Mouse (Mus musculus): ENCODE results near the gene Ager. TPM values are rescaled to one million over a fixed set of nuclear protein-coding genes. Genes with fewer than 3 reads are reported as not detected.

Gene Ager
- total RNA-seq (2014; fragmentation: Nextera tagmentation) (1.3 and 1.9 TPM in 2 replicates), total RNA-seq (2017) (1.3 and 2.0 TPM in 2 replicates)

- ATAC-seq (replicated peaks; ENCODE audit: poor library complexity, severe bottlenecking), result peak; percentile 65
These were observed at the start of gene Ager for GRCm38 (mm10) chr17:34597566-34598095. Gene Ager (plus strand): TSS chr17:34597862.

GRCm38 (mm10) chr17:34549156-34549555 lies 48.5 kb upstream of the Ager start:
- ATAC-seq (replicated peaks; ENCODE audit: poor library complexity, severe bottlenecking), result no peak

GRCm38 (mm10) chr17:34549843-34550242 lies 47.8 kb upstream of the Ager start:
- ATAC-seq (replicated peaks; ENCODE audit: poor library complexity, severe bottlenecking), result no peak

DNA sequence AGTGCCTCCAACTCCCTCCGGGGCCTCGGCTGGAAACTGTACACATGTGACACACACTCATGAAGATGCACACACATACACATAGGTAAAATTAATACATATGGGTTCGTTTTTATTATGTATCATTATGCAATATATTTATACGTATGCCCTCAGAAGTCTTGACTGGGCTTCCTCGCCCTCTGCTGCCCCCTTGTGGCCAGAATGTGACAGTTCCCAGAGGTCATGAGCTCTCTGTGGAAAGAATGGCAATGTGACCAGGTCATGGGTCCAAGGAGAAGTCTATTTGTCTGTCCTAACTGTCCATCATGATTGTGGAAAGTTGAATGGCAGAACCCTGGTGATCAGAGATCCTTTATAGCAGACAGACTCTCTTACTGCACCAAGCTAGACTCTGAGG lies 42.2 kb upstream of the Ager start:
- peak; percentile 74 for ATAC-seq (replicated peaks; ENCODE audit: poor library complexity, severe bottlenecking)

GRCm38 (mm10) chr17:34556406-34556805 lies 41.3 kb upstream of the Ager start:
- no peak for ATAC-seq (replicated peaks; ENCODE audit: poor library complexity, severe bottlenecking)

GRCm38 (mm10) chr17:34557411-34557810 lies 40.3 kb upstream of the Ager start:
- ATAC-seq (replicated peaks; ENCODE audit: poor library complexity, severe bottlenecking), result no peak

DNA sequence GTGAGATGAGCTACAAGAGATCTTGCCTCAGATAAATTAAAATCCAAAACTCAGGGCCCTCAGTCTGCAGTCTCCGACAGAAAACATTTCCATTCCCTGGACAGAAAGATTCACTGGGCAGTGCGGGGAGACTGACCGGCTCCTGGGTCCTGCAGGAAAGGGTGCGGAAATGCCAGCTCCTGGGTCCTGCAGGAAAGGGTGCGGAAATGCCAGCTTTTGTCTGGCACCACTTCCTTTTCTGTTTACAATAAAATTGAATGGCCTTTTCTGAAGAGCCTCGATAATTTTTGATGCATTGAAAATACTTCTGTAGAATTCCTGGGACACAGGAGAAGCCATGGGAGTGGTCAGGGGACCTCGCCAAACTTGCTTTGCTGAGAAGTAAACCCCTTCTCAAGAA lies 38.5 kb upstream of the Ager start:
- ATAC-seq (replicated peaks; ENCODE audit: poor library complexity, severe bottlenecking), result no peak

- no peak for ATAC-seq (replicated peaks; ENCODE audit: poor library complexity, severe bottlenecking)
These were observed 37.8 kb upstream of the Ager start for GRCm38 (mm10) chr17:34559895-34560294.

GRCm38 (mm10) chr17:34560438-34560837 lies 37.2 kb upstream of the Ager start:
- ATAC-seq (replicated peaks; ENCODE audit: poor library complexity, severe bottlenecking), result no peak

DNA sequence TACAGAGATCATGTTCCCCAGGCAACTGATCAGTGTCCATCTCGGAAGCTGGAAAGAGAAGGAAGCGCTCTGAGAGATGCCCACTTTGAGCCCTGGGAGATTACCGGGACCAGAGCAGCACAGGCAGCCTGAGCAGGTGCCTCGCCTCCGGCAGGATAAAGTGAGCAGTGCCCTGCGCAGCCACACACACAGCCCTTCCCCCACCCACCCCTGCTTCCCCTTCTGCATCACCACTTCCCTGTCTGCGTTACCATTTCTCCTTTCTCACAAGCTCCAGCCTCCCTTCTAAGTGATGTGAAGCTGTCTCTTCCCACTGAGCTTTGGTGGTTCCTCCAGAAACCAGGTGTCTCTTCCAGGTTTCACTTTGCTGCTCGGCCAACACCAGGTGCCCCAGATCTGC lies 36.5 kb upstream of the Ager start:
- ATAC-seq (replicated peaks; ENCODE audit: poor library complexity, severe bottlenecking), result peak; percentile 84

GRCm38 (mm10) chr17:34562595-34562994 lies 35.1 kb upstream of the Ager start:
- no peak for ATAC-seq (replicated peaks; ENCODE audit: poor library complexity, severe bottlenecking)

GRCm38 (mm10) chr17:34563354-34563753 lies 34.3 kb upstream of the Ager start:
- ATAC-seq (replicated peaks; ENCODE audit: poor library complexity, severe bottlenecking), result no peak

GRCm38 (mm10) chr17:34564003-34564421 lies 33.6 kb upstream of the Ager start, which contains the start of gene Notch4:
Gene Notch4 (plus strand): TSS chr17:34564268.
- ATAC-seq (replicated peaks; ENCODE audit: poor library complexity, severe bottlenecking), result 0 out of 2 replicates have a peak, but pooled peaks have one; percentile 13

DNA sequence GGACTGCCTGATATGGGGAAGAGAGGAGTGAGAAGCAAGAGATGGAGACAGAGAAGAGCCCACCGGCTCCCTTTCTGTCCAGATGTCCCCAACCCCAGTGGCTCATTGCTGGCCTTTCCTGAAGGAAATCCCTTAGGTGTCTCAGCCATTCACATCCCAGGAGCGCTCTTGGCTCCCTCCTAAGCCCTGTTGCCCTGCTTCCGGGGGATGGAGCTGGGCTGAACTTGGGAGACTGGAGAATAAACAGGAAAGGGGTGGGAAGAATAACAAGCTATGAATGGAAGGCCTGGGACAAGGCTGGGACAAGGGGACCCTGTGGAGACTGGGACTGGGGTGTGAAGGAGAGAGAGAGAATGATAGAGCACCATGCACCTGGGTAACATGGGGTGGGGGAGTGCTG lies 32.9 kb upstream of the Ager start:
- no peak for ATAC-seq (replicated peaks; ENCODE audit: poor library complexity, severe bottlenecking)

GRCm38 (mm10) chr17:34567311-34567710 lies 30.4 kb upstream of the Ager start:
- ATAC-seq (replicated peaks; ENCODE audit: poor library complexity, severe bottlenecking), result no peak

GRCm38 (mm10) chr17:34568421-34568820 lies 29.2 kb upstream of the Ager start:
- ATAC-seq (replicated peaks; ENCODE audit: poor library complexity, severe bottlenecking), result no peak

DNA sequence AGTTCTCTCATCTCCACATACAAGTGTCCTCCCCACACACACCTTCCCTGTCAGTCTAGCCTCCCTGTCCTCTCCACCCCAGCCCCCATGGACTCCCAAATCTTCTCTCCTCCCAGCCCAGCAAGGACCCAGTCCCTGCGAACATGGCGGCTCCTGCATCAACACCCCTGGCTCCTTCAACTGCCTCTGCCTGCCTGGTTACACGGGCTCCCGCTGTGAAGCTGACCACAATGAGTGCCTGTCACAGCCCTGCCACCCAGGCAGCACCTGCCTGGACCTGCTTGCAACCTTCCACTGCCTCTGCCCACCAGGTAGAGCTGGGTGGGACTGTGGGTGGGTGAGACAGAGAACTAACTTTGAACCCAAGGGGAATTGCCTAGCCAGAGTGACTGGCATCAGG lies 27.7 kb upstream of the Ager start:
- no peak for ATAC-seq (replicated peaks; ENCODE audit: poor library complexity, severe bottlenecking)

DNA sequence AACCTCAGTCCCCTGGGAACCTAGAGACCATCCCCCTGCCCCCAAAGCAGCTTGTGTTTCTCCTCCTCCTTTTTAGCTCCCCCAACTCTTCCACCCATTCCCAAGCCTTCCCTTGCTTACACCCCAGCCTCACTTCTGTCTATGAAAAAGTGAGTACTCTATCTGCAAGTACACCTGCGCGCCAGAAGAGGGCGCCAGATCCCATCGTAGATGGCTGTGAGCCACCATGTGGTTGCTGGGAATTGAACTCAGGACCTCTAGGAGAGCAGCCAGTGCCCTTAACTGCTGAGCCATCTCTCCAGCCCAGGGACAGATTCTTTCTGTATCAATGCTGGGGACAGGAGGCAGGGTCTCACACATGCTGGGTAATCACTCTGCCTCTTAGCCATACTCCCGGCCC lies 25.8 kb upstream of the Ager start:
- peak; percentile 41 for ATAC-seq (replicated peaks; ENCODE audit: poor library complexity, severe bottlenecking)

DNA sequence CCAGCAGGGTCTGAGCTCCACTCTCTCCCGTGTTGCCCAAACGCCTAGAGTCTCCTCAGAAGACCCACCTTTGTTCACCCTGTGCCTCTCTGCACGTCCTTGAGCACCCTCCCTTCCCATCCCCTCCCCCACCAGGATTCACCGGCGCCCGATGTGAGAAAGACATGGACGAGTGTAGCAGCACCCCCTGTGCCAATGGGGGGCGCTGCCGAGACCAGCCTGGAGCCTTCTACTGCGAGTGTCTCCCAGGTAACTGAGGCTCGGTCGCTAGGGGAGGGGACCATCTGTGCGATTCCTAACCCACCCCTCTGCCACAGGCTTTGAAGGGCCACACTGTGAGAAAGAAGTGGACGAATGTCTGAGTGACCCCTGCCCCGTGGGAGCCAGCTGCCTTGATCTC lies 25.3 kb upstream of the Ager start:
- ATAC-seq (replicated peaks; ENCODE audit: poor library complexity, severe bottlenecking), result no peak

DNA sequence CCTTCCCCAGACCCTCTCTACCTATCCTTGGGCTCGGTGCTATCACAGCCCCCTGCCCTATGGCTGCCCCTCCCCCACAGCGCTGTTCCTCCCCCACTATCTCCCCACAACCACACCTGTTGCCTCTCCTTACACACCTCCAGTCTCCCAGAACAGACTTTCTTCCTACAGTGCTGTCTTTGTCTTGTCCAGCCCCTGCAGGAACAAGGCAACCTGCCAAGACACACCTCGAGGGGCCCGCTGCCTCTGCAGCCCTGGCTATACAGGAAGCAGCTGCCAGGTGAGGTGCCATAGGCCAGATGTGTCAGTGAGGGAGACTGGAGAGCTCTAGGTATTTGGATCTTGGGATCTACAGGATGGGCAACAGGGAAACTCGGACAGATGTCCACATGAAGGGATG lies 21.1 kb upstream of the Ager start:
- no peak for ATAC-seq (replicated peaks; ENCODE audit: poor library complexity, severe bottlenecking)

DNA sequence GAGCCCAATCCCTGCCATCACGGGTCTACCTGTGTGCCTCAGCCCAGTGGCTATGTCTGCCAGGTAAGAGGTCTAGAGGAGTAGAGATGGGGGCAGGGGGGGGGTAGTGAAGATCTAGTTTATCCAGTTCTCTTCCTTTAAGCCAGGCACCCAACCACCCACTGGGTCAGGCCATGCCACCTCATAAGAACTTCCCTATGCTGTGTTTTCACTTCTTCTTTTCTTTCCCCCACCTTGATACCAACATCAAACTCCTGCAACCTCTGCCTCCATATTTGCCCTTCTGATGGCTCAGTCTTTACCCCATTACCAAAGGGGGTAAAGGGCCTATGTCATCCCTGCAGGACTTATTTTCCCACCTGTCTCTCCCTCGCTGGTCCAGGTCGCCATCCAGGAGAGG lies 19.6 kb upstream of the Ager start:
- peak; percentile 76 for ATAC-seq (replicated peaks; ENCODE audit: poor library complexity, severe bottlenecking)

GRCm38 (mm10) chr17:34582528-34582927 lies 15.1 kb upstream of the Ager start:
- no peak for ATAC-seq (replicated peaks; ENCODE audit: poor library complexity, severe bottlenecking)

DNA sequence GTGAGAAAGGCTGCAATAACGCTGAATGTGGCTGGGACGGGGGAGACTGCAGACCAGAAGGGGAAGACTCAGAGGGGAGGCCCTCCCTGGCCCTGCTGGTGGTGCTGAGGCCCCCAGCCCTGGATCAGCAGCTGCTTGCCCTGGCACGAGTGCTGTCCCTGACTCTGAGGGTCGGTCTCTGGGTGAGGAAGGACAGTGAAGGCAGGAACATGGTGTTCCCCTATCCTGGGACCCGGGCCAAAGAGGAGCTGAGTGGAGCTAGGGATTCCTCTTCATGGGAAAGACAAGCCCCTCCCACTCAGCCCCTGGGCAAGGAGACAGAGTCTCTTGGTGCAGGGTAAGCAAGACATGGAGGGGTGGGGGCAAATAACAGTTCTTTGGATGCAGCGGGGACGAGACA lies 14.3 kb upstream of the Ager start:
- ATAC-seq (replicated peaks; ENCODE audit: poor library complexity, severe bottlenecking), result no peak
